In the genomic region with DNA sequence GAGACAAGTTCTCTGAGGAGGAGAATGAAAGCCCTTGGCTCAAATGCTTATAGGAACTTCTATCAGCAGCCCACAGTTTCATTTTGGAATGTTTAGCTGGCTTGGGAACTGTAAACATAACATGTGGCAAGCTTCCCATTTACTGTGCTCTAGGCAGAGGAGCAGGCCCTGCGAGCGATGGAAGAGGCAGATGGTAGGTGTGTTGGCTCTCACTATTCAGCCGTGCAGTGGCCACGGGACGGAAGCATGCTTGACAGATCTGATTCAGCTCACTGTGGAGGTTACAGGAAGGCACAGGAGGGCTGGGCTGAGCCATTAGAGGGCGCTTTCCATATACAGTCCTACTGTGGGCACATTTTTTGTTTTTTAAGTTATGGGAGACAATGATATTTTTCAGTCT, we compare ENCODE assay signal across 9 mouse cellular contexts.
A peak's percentile ranks its signal among the peaks of the same experiment; 100 is the strongest.
DNase-seq lines count a peak whose midpoint lies in the region; ATAC-seq and TF ChIP-seq lines count a peak whose summit lies in the region.
"Had no signal": no experiment of that assay in that cellular context is flagged by ENCODE, and none has a peak within 500 bp of the region (broad histone marks: within the 10 kb centered on the region; RNA-seq: fewer than 3 reads in every experiment).

No protein-coding gene starts in this region.

- no peak overlapping the region for H3K4me2 ChIP-seq in forebrain, postnatal 0 days (ENCODE audit: low read depth)
- H3K4me2 ChIP-seq in lung, embryonic 16.5 days (ENCODE audit: low read depth, low read length) = no peak overlapping the region
- H3K4me2 ChIP-seq in heart, embryonic 12.5 days = no peak overlapping the region

- H3K4me3 ChIP-seq in forebrain, postnatal 0 days (ENCODE audit: low read depth, low read length) = no peak overlapping the region
- no peak overlapping the region for H3K4me3 ChIP-seq in lung, embryonic 16.5 days (ENCODE audit: low read length)
- H3K4me3 ChIP-seq in heart, embryonic 12.5 days = no peak overlapping the region
- H3K4me3 ChIP-seq: myocyte had no signal

- H3K4me1 ChIP-seq in forebrain, postnatal 0 days (ENCODE audit: insufficient read depth) = peaks cover 8% of the 10 kb centered on the region; the same call in 1 of the 2 replicates
- H3K4me1 ChIP-seq in lung, embryonic 16.5 days (replicated peaks; ENCODE audit: control insufficient read depth, insufficient read depth, low read length) = 0 out of 2 replicates have a peak, but pooled peaks cover 5% of the 10 kb centered on the region
- peaks cover 5% of the 10 kb centered on the region; the same call in 1 of the 2 replicates for H3K4me1 ChIP-seq in heart, embryonic 12.5 days (replicated peaks)

- 30% methylated on average over 6 of the region's 6 CpGs for WGBS in forebrain, postnatal 0 days
- 38% methylated on average over 6 of the region's 6 CpGs for WGBS in lung, embryonic 16.5 days
- 73% methylated on average over 6 of the region's 6 CpGs for WGBS in heart, embryonic 12.5 days

- intact Hi-C loops in left cerebral cortex, postnatal 25 days (cut with DNase I) = no loop called here

- no peak overlapping the region for H3K9ac ChIP-seq in forebrain, postnatal 0 days
- H3K9ac ChIP-seq in lung, embryonic 16.5 days (ENCODE audit: low read length) = no peak overlapping the region
- no peak overlapping the region for H3K9ac ChIP-seq in heart, embryonic 12.5 days

- H3K27ac ChIP-seq in forebrain, postnatal 0 days (ENCODE audit: low read depth, low read length) = peak overlapping the region; percentile 16; the same call in 1 of the 2 replicates
- no peak overlapping the region for H3K27ac ChIP-seq in lung, embryonic 16.5 days (ENCODE audit: low read length)
- H3K27ac ChIP-seq in heart, embryonic 12.5 days (ENCODE audit: poor library complexity, severe bottlenecking) = no peak overlapping the region

- no peaks in the 10 kb centered on the region for H3K27me3 ChIP-seq in forebrain, postnatal 0 days (ENCODE audit: insufficient read depth, low read length)
- no peaks in the 10 kb centered on the region for H3K27me3 ChIP-seq in lung, embryonic 16.5 days (ENCODE audit: control insufficient read depth, insufficient read depth, low read depth, low read length)
- H3K27me3 ChIP-seq in heart, embryonic 12.5 days (replicated peaks) = no peaks in the 10 kb centered on the region

- no peak for TF ChIP-seq CTCF in forebrain, postnatal 0 days (IDR thresholded peaks at IDR 0.05; ENCODE audit: low read depth)

- peak; percentile 78 for ATAC-seq in forebrain, postnatal 0 days
- peak; percentile 87 for ATAC-seq in lung, embryonic 16.5 days (ENCODE audit: low read depth)
- ATAC-seq in heart, embryonic 12.5 days (ENCODE audit: insufficient number of reproducible peaks, low FRiP score) = no peak

- no peaks in the 10 kb centered on the region for H3K36me3 ChIP-seq in forebrain, postnatal 0 days (ENCODE audit: insufficient read depth)
- H3K36me3 ChIP-seq in lung, embryonic 16.5 days (ENCODE audit: control insufficient read depth, insufficient read depth, low read length) = no peaks in the 10 kb centered on the region
- H3K36me3 ChIP-seq in heart, embryonic 12.5 days = peaks cover 6% of the 10 kb centered on the region; the same call in 1 of the 2 replicates

- no peaks in the 10 kb centered on the region for H3K9me3 ChIP-seq in forebrain, postnatal 0 days (ENCODE audit: low read length)
- no peaks in the 10 kb centered on the region for H3K9me3 ChIP-seq in lung, embryonic 16.5 days (ENCODE audit: control insufficient read depth, low read length)
- H3K9me3 ChIP-seq in heart, embryonic 12.5 days (replicated peaks) = no peaks in the 10 kb centered on the region

- DNase-seq in layer of hippocampus, adult 11-12 months (ENCODE audit: low spot score) = peak; percentile 26
- no peak for DNase-seq in layer of hippocampus, adult 9-10 months (ENCODE audit: low spot score)
- DNase-seq in adipocyte (ENCODE audit: low spot score) = peak; percentile 24
- DNase-seq in forebrain, postnatal 0 days = no peak
- no peak for DNase-seq in urinary bladder, adult 18-20 months (ENCODE audit: low spot score in 2 of 2)
- no peak for DNase-seq in left cerebral cortex, postnatal 25 days (ENCODE audit: low spot score in 2 of 2)

Comparison
In these comparisons a context has a peak if more than half of its experiments do, and no peak if none do; other contexts are left out.
1. DNase-seq: peak in layer of hippocampus, adult 11-12 months (single experiment) and adipocyte (single experiment); none in layer of hippocampus, adult 9-10 months (single experiment), forebrain, postnatal 0 days (single experiment), urinary bladder, adult 18-20 months (0 of 2) and left cerebral cortex, postnatal 25 days (0 of 2).